Mouse (Mus musculus) hindbrain, embryonic 10.5 days (tissue): ENCODE measurements at regions not wholly inside any gene's neighbourhood (a gene's known extent, or its start where the extent isn't known, plus 50 kb on each side); places are given as distances from the start of the nearest gene placed in this dataset.
A peak's percentile ranks its signal among the peaks of the same experiment; 100 is the strongest.

Source experiments
- DNase-seq: peaks from one replicate; pipeline ENCODE4 v3.0.0-alpha.2; 2017; ENCODE audit warnings: low spot score
- H3K27ac ChIP-seq: fragments of 300-500 bp; sonication (generic); 2 replicates; pipeline ENCODE4 v1.5.1; 2016; ENCODE audit warnings: mild to moderate bottlenecking, moderate library complexity
- H3K27me3 ChIP-seq: fragments of 300-500 bp; sonication (generic); 2 replicates; pipeline ENCODE4 v1.6.1; 2016; ENCODE audit warnings: mild to moderate bottlenecking; ENCODE audit not compliant: poor library complexity, insufficient read depth, severe bottlenecking
- H3K36me3 ChIP-seq: fragments of 300-500 bp; sonication (generic); 2 replicates; pipeline ENCODE4 v1.6.1; 2016; ENCODE audit warnings: mild to moderate bottlenecking, moderate library complexity
- H3K4me1 ChIP-seq: fragments of 300-500 bp; sonication (generic); replicated peaks from 2 replicates; pipeline ENCODE4 v1.6.1; 2016; ENCODE audit warnings: mild to moderate bottlenecking
- H3K4me3 ChIP-seq: fragments of 300-500 bp; sonication (generic); 2 replicates; pipeline ENCODE4 v1.5.1; 2016; ENCODE audit warnings: mild to moderate bottlenecking, moderate library complexity
- H3K9me3 ChIP-seq: fragments of 300-500 bp; sonication (generic); 2 replicates; pipeline ENCODE4 v1.6.1; 2016; ENCODE audit warnings: mild to moderate bottlenecking, moderate library complexity
- WGBS: fragments of 180-500 bp; shearing (Covaris S2); methylation state at CpG from one replicate; pipeline ENCODE4 v1.1.7; 2016; 5-methylcytosine and 5-hydroxymethylcytosine counted together

DNA sequence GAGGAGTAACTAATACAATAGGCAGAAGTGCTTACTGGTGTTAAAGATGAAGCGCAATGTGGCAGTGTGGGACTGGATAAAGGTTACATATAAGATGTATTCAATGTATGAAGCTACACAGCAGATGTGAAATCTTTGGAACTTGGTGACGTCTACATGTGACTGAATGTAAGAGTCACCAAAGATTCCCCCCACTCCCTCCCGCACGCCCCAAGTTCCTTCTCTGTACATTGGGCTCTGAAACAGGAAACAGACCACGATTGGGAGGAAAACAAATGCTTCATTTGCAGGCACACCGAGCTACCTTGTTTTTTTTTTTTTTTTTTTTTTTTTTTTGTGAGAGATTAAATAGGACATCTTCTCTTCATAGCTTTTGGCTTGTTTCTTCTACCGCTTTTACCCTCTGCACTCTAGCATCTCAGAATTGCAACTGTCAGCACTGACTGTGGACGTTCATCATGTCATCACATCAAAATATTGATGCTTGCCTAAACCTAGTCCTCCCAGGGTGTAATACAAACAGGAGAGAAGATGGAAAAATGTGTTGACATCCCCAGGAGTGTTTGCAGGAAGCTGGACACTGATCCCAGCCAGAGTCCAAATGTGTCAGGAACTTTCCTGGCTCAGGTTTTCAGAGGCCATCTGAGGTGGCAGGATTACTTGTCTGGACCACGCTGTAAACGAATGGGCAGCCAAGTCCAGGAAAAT is 208.0 kb upstream of the Ccdc122 start:
- H3K27ac ChIP-seq, result no peak overlapping the region
- H3K4me1 ChIP-seq, result peaks cover 6% of the 10 kb centered on the region; the same call in 1 of the 2 replicates
- no peaks in the 10 kb centered on the region for H3K36me3 ChIP-seq
- no peaks in the 10 kb centered on the region for H3K27me3 ChIP-seq
- no peaks in the 10 kb centered on the region for H3K9me3 ChIP-seq
- 78% methylated on average over 10 of the region's 10 CpGs for WGBS
- no peak for DNase-seq
- no peak overlapping the region for H3K4me3 ChIP-seq

DNA sequence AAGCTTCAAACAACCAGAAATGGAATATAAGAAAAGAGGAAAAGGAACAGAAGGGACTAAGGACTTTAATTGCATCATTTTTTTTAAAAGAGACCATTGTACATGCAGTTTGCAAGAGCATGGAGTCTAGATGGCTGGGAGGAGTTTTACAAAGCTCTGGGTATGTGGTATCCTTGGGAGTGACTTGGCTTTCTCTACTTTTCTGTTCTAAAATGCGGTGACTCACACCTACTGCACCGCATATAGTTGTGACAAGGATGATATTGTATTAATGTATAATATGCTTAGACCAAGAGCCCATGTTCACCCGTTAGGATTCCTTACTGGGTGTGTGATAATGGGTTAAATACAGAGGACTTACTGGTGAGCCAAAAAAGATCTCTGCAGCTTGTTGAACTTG is 212.5 kb upstream of the Ccdc122 start:
- 93% methylated on average over 3 of the region's 3 CpGs for WGBS
- H3K4me3 ChIP-seq, result no peak overlapping the region
- DNase-seq, result no peak

DNA sequence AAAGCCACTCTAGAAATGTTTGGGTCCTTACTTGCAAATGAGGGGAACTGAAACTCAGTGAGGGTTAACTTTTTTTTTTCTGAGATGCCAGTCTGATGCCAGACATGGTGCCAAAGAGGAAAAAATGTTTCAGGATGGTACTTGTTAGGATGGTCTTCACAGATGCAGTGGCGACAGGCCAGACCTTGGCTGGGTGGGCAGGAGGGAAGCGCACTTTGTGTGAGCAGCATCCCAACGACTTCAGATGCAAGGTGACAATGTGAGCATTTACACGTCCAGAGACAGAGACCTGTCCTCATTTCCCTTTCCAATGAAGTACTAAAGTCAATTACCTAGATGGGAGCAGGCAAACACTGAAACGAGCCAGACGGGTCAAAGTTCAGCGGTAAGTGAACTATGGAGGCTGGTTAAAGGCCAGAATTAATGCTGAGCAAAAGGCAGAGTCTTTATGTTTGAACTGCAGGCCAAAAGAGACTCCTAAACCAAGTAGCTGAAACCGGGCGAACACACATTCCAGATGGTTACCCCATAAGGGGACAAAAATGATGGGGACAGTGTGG is 213.7 kb upstream of the Ccdc122 start:
- H3K9me3 ChIP-seq, result no peaks in the 10 kb centered on the region
- H3K36me3 ChIP-seq, result no peaks in the 10 kb centered on the region
- H3K4me3 ChIP-seq, result no peak overlapping the region
- DNase-seq, result no peak
- H3K4me1 ChIP-seq, result peaks cover 29% of the 10 kb centered on the region
- 84% methylated on average over 9 of the region's 9 CpGs for WGBS
- H3K27ac ChIP-seq, result no peak overlapping the region
- no peaks in the 10 kb centered on the region for H3K27me3 ChIP-seq

More for the DNA sequence above, 212.5 kb upstream of the Ccdc122 start:
- no peaks in the 10 kb centered on the region for H3K27me3 ChIP-seq
- H3K36me3 ChIP-seq, result no peaks in the 10 kb centered on the region
- H3K9me3 ChIP-seq, result no peaks in the 10 kb centered on the region
- peaks cover 23% of the 10 kb centered on the region for H3K4me1 ChIP-seq
- no peak overlapping the region for H3K27ac ChIP-seq

DNA sequence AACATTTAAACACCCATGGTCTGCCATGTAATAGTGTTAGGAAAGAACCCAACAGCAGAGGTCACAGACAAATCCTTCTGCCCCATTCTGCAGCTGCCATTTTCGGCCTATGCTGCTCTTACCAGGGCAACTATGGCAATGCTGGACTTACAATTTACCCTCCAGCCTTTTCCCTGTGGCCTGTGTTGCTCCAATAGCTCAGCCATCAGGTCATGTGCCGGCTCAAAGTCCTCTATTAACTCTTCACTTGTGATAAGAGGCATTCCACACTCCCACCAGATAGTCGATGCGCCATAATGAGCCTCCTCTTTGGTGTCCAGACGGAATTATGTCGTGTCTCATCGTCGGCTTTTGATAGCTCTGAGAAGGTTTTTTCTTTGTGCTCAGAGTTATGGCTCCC is 214.7 kb upstream of the Ccdc122 start:
- WGBS, result 88% methylated on average over 8 of the region's 8 CpGs
- Histone ChIP-seq H3K36me3 (no peaks in the 10 kb centered on the region), H3K4me3 (no peak overlapping the region), H3K9me3 (no peaks in the 10 kb centered on the region), H3K27ac (no peak overlapping the region), H3K27me3 (no peaks in the 10 kb centered on the region), H3K4me1 (peaks cover 33% of the 10 kb centered on the region)
- DNase-seq, result no peak

DNA sequence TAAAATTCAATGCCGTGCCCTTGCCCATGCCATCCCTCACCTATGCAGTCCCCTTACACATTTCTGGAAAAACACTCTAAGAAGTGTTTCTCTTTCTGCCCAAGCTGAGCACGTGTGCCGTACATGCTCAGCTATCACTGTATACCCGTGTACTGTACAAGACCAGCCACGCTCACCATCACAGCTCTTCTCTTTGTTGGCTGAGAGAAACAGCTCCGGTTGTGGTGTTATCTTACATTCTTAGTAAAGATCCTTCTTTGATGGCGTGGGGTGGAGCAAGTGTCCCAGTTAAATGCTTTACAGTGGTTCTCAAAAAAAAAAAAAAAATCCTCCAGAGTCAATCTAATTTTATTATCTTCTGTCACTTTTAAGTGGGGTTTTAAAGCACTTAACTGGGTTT is 215.1 kb upstream of the Ccdc122 start:
- DNase-seq, result no peak
- no peak overlapping the region for H3K4me3 ChIP-seq
- peaks cover 35% of the 10 kb centered on the region for H3K4me1 ChIP-seq
- no peaks in the 10 kb centered on the region for H3K27me3 ChIP-seq
- no peaks in the 10 kb centered on the region for H3K36me3 ChIP-seq
- WGBS, result 88% methylated on average over 7 of the region's 7 CpGs
- no peak overlapping the region for H3K27ac ChIP-seq
- H3K9me3 ChIP-seq, result no peaks in the 10 kb centered on the region

DNA sequence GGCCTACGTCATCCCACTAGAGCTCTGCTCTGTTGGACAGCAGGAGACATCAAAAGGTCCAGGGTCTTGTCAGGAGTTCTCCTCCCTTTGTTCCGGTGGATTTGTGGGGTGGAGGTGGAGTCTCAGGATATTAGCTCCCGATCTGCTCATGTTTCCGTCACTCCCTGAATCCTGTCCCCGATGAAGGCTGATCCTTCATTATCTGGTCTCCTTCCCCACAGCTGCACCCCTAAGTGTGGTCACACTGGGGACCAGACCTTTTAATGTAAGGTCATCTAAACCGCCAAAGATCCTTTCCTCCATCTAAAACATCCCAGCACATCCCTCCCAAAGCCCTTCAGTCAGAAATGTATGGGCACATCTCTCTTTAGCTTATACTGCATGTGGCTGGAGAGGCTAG is 215.6 kb upstream of the Ccdc122 start:
- Histone ChIP-seq H3K4me1 (peaks cover 35% of the 10 kb centered on the region), H3K27me3 (no peaks in the 10 kb centered on the region), H3K27ac (no peak overlapping the region), H3K36me3 (no peaks in the 10 kb centered on the region), H3K4me3 (no peak overlapping the region), H3K9me3 (no peaks in the 10 kb centered on the region)
- WGBS, result 69% methylated on average over 6 of the region's 6 CpGs
- DNase-seq, result no peak

DNA sequence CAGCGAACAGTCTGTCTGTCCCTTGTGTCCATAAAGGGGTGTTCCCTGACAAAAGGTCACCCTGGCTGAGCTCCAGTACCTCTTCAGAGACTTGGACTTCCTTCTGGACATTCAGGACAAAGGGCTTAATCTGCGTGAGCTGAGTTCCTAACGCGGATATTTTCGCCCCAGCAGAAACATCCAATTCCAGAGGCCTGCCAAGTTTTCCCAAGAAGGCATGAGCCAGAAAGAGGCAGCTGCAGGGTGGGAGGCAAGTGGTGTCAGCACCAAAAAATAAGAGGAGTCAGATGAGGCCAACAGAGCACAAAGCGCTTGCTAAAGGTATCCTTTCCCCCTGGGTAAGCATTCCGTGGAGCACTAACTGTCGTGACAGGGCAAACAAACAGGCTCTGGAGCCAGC is 216.9 kb upstream of the Ccdc122 start:
- H3K27ac ChIP-seq, result peak overlapping the region; percentile 25
- no peaks in the 10 kb centered on the region for H3K27me3 ChIP-seq
- WGBS, result 46% methylated on average over 8 of the region's 8 CpGs
- no peak for DNase-seq
- no peaks in the 10 kb centered on the region for H3K36me3 ChIP-seq
- H3K4me1 ChIP-seq, result peaks cover 35% of the 10 kb centered on the region
- no peak overlapping the region for H3K4me3 ChIP-seq
- no peaks in the 10 kb centered on the region for H3K9me3 ChIP-seq

DNA sequence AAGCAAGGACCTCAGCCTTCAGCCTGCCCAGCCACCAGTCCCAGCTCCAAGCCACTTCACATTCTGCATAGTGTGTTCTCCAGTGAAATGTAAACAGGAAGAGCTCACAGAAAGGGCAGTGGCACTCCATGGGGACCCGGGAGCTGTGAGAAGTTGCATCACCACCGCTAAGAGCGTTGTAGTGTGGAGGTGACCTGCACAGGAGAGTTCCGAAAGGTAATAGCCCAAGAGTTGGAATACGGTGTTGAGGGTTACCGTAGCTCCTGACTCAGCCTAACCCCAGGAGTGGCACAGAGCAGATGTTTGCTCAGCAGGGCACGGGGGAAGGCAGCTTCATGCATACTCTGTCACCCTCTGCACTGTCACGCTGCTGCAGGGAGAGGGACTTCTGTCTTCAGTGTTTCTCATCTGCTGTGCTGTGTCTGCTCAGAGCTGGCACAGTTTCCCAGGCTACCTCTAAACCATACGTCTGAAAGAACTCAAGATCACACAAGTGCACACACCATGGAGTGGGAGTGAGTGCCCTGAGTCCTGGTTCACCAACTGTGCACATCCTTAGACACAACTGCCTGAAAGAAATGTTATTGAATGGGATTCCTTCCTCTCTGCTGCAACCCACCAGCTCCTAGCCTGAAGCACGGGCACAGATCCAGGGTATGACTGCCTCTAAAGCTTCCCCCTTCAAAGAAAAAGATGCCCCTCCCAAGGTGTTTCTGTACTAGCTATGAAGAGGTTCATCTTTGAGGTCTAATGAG is 218.1 kb upstream of the Ccdc122 start:
- 67% methylated on average over 10 of the region's 10 CpGs for WGBS
- peaks cover 39% of the 10 kb centered on the region for H3K4me1 ChIP-seq
- no peak for DNase-seq

DNA sequence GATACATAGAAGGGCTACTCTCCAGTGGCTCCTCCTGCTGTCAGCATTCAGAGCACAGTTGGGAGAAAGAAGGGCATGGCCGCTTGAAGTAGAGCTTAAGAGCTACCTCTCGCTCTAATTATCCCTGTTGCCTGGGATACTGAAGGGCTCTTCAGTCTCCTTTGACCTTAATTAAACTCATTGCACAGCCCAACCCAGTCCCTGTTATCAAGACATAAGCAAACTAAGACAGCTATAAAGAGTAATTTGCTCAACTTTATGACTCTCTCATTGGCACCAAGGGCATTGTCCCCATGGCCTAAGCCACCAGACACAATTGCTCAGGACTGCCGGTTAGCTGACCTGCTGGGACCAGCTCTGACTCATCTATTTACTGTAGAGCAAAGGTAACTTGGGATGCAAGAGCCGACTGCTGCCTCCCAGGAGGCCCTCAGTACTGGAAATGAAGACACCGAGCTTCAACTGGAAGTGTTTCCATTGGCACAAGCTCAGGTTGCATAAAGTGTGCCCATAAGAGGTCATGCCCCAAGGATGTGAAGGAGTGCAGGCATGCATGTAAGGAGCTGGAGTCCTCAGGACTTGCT is 219.3 kb upstream of the Ccdc122 start:
- no peaks in the 10 kb centered on the region; the same call in 1 of the 2 replicates for H3K27me3 ChIP-seq
- no peak for DNase-seq
- H3K4me3 ChIP-seq, result no peak overlapping the region
- H3K9me3 ChIP-seq, result no peaks in the 10 kb centered on the region
- peaks cover 40% of the 10 kb centered on the region for H3K4me1 ChIP-seq
- WGBS, result 73% methylated on average over 5 of the region's 5 CpGs
- no peaks in the 10 kb centered on the region for H3K36me3 ChIP-seq
- no peak overlapping the region for H3K27ac ChIP-seq

More for the DNA sequence above, 218.1 kb upstream of the Ccdc122 start:
- Histone ChIP-seq H3K27ac (no peak overlapping the region), H3K36me3 (no peaks in the 10 kb centered on the region), H3K9me3 (no peaks in the 10 kb centered on the region), H3K4me3 (no peak overlapping the region), H3K27me3 (no peaks in the 10 kb centered on the region)

DNA sequence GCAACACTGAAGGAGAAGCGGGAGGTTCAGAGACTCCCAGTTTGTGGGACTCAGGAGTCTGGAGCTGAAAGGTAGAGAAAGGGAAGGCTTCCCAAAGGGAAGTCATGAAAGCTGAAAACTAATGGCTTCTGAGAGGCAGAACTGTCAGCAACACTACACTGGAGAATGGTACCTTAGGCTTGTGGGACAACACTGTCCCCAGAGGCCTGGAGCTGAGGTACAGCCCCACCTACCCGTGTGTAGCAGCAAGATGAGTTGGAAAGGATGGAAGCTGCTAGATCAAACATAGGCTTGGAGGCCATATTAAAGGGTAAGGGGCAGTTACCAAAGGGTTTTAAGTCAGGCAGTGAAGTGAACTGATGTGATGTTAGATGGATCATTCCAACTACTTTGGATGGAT is 219.9 kb upstream of the Ccdc122 start:
- peaks cover 3% of the 10 kb centered on the region for H3K27me3 ChIP-seq
- H3K27ac ChIP-seq, result no peak overlapping the region
- H3K4me3 ChIP-seq, result no peak overlapping the region
- WGBS, result 85% methylated on average over 2 of the region's 2 CpGs
- H3K36me3 ChIP-seq, result no peaks in the 10 kb centered on the region
- peaks cover 46% of the 10 kb centered on the region for H3K4me1 ChIP-seq
- DNase-seq, result no peak
- no peaks in the 10 kb centered on the region for H3K9me3 ChIP-seq

DNA sequence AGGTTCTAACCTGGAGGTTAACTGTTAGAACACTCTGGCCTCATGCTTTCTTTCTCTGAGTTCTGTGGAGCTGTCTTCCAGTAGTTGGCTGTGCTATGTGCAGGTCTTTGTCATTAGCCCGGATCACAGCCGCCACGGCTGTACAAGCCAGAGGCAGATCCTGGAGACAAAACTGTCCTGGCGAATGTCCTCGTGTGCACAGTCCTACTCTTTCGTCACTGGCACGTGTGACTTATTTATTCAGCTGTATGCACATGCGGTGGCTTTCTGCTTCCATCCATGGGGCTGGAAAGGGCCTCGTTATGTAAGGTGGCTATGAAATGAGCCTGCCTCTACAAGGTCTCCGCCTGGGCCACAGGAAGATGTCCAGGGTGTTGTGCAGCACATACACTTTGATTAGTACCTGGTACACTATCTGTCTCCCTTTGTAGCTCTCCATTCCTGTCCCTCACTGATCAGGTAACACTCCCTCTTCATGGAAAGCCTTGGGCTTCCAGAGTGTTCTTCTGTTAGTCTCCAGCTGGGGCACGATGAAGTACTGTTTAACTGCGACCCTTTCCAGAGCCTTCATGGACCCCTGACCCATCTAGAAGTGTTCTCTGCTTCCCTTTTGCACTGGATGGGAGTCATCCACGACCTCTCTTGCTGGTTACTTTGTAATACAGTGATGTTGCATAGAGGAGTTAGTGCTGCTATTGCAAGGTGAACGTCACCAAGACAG is 224.3 kb upstream of the Ccdc122 start:
- H3K9me3 ChIP-seq, result peaks cover 3% of the 10 kb centered on the region; the same call in 1 of the 2 replicates
- WGBS, result 74% methylated on average over 14 of the region's 14 CpGs
- no peak for DNase-seq
- H3K27ac ChIP-seq, result no peak overlapping the region; the same call in 1 of the 2 replicates
- no peak overlapping the region for H3K4me3 ChIP-seq
- H3K4me1 ChIP-seq, result peaks cover 34% of the 10 kb centered on the region
- H3K27me3 ChIP-seq, result peaks cover 5% of the 10 kb centered on the region
- H3K36me3 ChIP-seq, result no peaks in the 10 kb centered on the region

DNA sequence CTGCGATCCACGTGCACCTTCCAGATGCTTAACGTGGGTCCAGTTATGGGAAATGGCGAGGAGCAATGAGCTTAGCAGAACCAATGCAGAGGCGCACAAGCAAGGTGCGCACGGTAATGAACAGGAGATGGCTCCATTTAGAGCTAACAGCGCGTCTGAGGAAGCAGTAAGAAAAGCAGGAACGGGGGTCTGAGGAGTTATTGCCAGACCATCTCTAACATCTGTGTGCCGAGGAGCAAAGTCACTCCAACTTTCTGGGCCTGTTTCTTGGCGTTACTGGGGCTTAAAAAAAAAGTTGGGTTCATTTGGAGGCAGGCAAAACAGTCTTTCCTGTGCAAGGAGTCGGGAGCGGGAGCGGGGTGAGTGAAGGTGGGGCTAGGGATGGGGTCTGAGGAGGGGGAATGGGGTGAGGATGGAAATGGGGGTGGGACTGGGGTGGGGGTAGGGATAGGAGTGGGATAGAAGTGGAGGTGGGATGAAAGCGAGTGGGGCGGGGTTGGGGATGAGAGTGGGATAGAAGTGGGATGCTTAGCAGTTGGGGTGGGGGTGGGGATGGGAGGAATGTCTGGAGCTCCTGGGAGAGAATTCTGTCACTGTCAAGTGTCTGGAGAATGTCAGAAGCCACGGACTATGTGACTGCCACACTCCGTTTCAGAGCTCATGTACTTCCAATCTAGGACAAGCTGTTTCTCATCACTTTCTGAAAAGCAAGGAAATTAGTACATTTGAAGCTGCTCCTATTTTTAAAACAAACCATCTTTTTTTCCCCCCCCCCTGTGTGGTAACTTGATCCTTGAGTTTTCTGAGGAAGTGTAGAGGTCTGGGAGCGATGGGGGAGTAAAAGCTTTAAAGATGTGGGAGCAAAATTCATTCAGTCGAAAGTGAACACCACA is 225.6 kb upstream of the Ccdc122 start:
- WGBS, result 30% methylated on average over 21 of the region's 21 CpGs
- peaks cover 9% of the 10 kb centered on the region; the same call in 1 of the 2 replicates for H3K9me3 ChIP-seq
- H3K4me3 ChIP-seq, result peak overlapping the region; percentile 29
- DNase-seq, result no peak
- H3K36me3 ChIP-seq, result no peaks in the 10 kb centered on the region
- peaks cover 27% of the 10 kb centered on the region for H3K4me1 ChIP-seq
- H3K27ac ChIP-seq, result peak overlapping the region; percentile 40; the same call in 1 of the 2 replicates
- H3K27me3 ChIP-seq, result peaks cover 5% of the 10 kb centered on the region
